Mouse (Mus musculus): Measurements from ENCODE around the gene Osbpl2.
"Not testable (repeated sequence)": the region's sequence is repeated elsewhere in the genome, so short reads cannot be mapped to it uniquely, and the experiment has no call there.

The Osbpl2 gene

GRCm38 (mm10) chr2:180154796-180155195 is 35.7 kb downstream of the Osbpl2 start:
- DNase-seq (ENCODE audit: low read depth) = no peak

- no peak for DNase-seq (ENCODE audit: low read depth)
Measured at GRCm38 (mm10) chr2:180158627-180159026, 39.5 kb downstream of the Osbpl2 start.

GRCm38 (mm10) chr2:180165855-180166254 is 46.7 kb downstream of the Osbpl2 start:
- no peak for DNase-seq (ENCODE audit: low read depth)

GRCm38 (mm10) chr2:180166869-180167268 is 47.8 kb downstream of the Osbpl2 start:
- no peak for DNase-seq (ENCODE audit: low read depth)

- no peak for DNase-seq (ENCODE audit: low read depth)
Measured at GRCm38 (mm10) chr2:180170151-180170805, 51.2 kb downstream of the Osbpl2 start.

- peak; percentile 91 for DNase-seq (ENCODE audit: low read depth)
Measured at GRCm38 (mm10) chr2:180170806-180171521, 51.9 kb downstream of the Osbpl2 start, which contains the start of gene Adrm1. Adrm1 (plus strand) TSS chr2:180171485.

- DNase-seq (ENCODE audit: low read depth) = no peak
Measured at GRCm38 (mm10) chr2:180171522-180172070, 52.5 kb downstream of the Osbpl2 start.

- no peak for DNase-seq (ENCODE audit: low read depth)
Measured at GRCm38 (mm10) chr2:180172152-180172551, 53.0 kb downstream of the Osbpl2 start.

- DNase-seq (ENCODE audit: low read depth) = peak; percentile 25
Measured at GRCm38 (mm10) chr2:180173163-180173562, 54.1 kb downstream of the Osbpl2 start.

GRCm38 (mm10) chr2:180173711-180174110 is 54.6 kb downstream of the Osbpl2 start:
- not testable (repeated sequence) for DNase-seq (ENCODE audit: low read depth)

GRCm38 (mm10) chr2:180174121-180174520 is 55.0 kb downstream of the Osbpl2 start:
- DNase-seq (ENCODE audit: low read depth) = no peak

- no peak for DNase-seq (ENCODE audit: low read depth)
Measured at GRCm38 (mm10) chr2:180175725-180176124, 56.6 kb downstream of the Osbpl2 start.

GRCm38 (mm10) chr2:180181542-180181941 is 62.4 kb downstream of the Osbpl2 start:
- no peak for DNase-seq (ENCODE audit: low read depth)

- DNase-seq (ENCODE audit: low read depth) = no peak
Measured at GRCm38 (mm10) chr2:180184011-180184751, 65.1 kb downstream of the Osbpl2 start.

GRCm38 (mm10) chr2:180184752-180185109 is 65.6 kb downstream of the Osbpl2 start:
- no peak for DNase-seq (ENCODE audit: low read depth)

- DNase-seq (ENCODE audit: low read depth) = no peak
Measured at GRCm38 (mm10) chr2:180185686-180186085, 66.6 kb downstream of the Osbpl2 start.

GRCm38 (mm10) chr2:180187362-180187761 is 68.3 kb downstream of the Osbpl2 start:
- DNase-seq (ENCODE audit: low read depth) = no peak

GRCm38 (mm10) chr2:180196610-180197322 is 77.7 kb downstream of the Osbpl2 start:
- DNase-seq (ENCODE audit: low read depth) = no peak

GRCm38 (mm10) chr2:180197323-180198037 is 78.4 kb downstream of the Osbpl2 start:
- DNase-seq (ENCODE audit: low read depth) = no peak

GRCm38 (mm10) chr2:180198782-180199181 is 79.7 kb downstream of the Osbpl2 start:
- no peak for DNase-seq (ENCODE audit: low read depth)

- DNase-seq (ENCODE audit: low read depth) = no peak
Measured at GRCm38 (mm10) chr2:180200681-180201080, 81.6 kb downstream of the Osbpl2 start.

Measured in c-Kit-positive CD71-negative TER-119-negative erythroid progenitor cells, embryonic 14.5 days (primary cell).